Mouse (Mus musculus) lung, postnatal 0 days (tissue): ENCODE measurements around the gene Rerg. TPM values are rescaled to one million over a fixed set of nuclear protein-coding genes. Genes with fewer than 3 reads are reported as not detected.

Experiments
- ATAC-seq: fragments of 200-750 bp; cut with Nextera tagmentation; 2 replicates; pipeline ENCODE4 v1.8.0; 2017; ENCODE audit warnings: moderate library complexity
- DNase-seq: peaks from one replicate; pipeline ENCODE4 v3.0.0-alpha.2; 2016; ENCODE audit warnings: low spot score
- H3K27ac ChIP-seq: fragments of 300-500 bp; sonication (generic); 2 replicates; pipeline ENCODE4 v1.5.1; 2014; ENCODE audit warnings: antibody characterized with exemption, mild to moderate bottlenecking, low read length, mixed read lengths
- H3K27me3 ChIP-seq: fragments of 300-500 bp; sonication (generic); replicated peaks from 2 replicates; pipeline ENCODE4 v1.6.1; 2014; ENCODE audit warnings: low read length, mixed read lengths; ENCODE audit not compliant: insufficient read depth
- H3K36me3 ChIP-seq: fragments of 300-500 bp; sonication (generic); 2 replicates; pipeline ENCODE4 v1.6.1; 2014; ENCODE audit warnings: low read length, mixed read lengths; ENCODE audit not compliant: insufficient read depth
- H3K4me1 ChIP-seq: fragments of 300-500 bp; sonication (generic); 2 replicates; pipeline ENCODE4 v1.6.1; 2014; ENCODE audit warnings: antibody characterized with exemption, low read depth, low read length, mixed read lengths; ENCODE audit not compliant: insufficient read depth
- H3K4me2 ChIP-seq: fragments of 300-500 bp; sonication (generic); replicated peaks from 2 replicates; pipeline ENCODE4 v1.6.1; 2014; ENCODE audit warnings: low read depth, mild to moderate bottlenecking, low read length, moderate library complexity, mixed read lengths
- H3K4me3 ChIP-seq: fragments of 300-500 bp; sonication (generic); 2 replicates; pipeline ENCODE4 v1.5.1; 2014; ENCODE audit warnings: low read depth, low read length
- H3K9ac ChIP-seq: fragments of 300-500 bp; sonication (generic); replicated peaks from 2 replicates; pipeline ENCODE4 v1.6.1; 2014; ENCODE audit warnings: low read depth, mild to moderate bottlenecking
- H3K9me3 ChIP-seq: fragments of 300-500 bp; sonication (generic); 2 replicates; pipeline ENCODE4 v1.6.1; 2016; ENCODE audit warnings: low read length, mixed read lengths
- CTCF ChIP-seq: IDR thresholded peaks from 2 replicates; pipeline ENCODE4 v1.5.1; 2016; ENCODE audit warnings: antibody characterized with exemption, mild to moderate bottlenecking
- EP300 ChIP-seq: IDR thresholded peaks from 2 replicates; pipeline ENCODE4 v1.6.1; 2016; ENCODE audit warnings: antibody characterized with exemption, mild to moderate bottlenecking, control low read depth
- WGBS: fragments of 180-500 bp; shearing (Covaris S2); extraction: QIAGEN DNeasy Blood & Tissue Kit; methylation state at CpG from one replicate; pipeline ENCODE4 v1.1.7; 2014; 5-methylcytosine and 5-hydroxymethylcytosine counted together
- polyA plus RNA-seq: library from polyadenylated mRNA; unstranded; fragments of >200 nt; fragmentation: Nextera tagmentation; extraction: Ambion mirVana; gene quantifications from 2 replicates; pipeline ENCODE4 v1.2.1, GENCODE M21; 2015

Rerg gene
- polyA plus RNA-seq, 1 experiment from 2014 or later, result 42.9 TPM

- DNase-seq (no peak), ATAC-seq (no peak)
- no peaks in the 10 kb centered on the region for H3K36me3 ChIP-seq
- H3K9me3 ChIP-seq, result no peaks in the 10 kb centered on the region
- TF ChIP-seq EP300, result no peak
- H3K9ac ChIP-seq, result no peak overlapping the region
- H3K27me3 ChIP-seq, result no peaks in the 10 kb centered on the region
- no peak overlapping the region for H3K4me2 ChIP-seq
- 0 out of 2 replicates have a peak overlapping the region, but pooled peaks have one; percentile 32 for H3K27ac ChIP-seq
- peaks cover 10% of the 10 kb centered on the region; the same call in 1 of the 2 replicates for H3K4me1 ChIP-seq
- 64% methylated on average over 7 of the region's 7 CpGs for WGBS
- H3K4me3 ChIP-seq, result no peak overlapping the region
Observed at GRCm38 (mm10) chr6:137101886-137102661, 68.2 kb downstream of the Rerg start.

GRCm38 (mm10) chr6:137100259-137100658 is 70.0 kb downstream of the Rerg start:
- H3K4me1 ChIP-seq, result peaks cover 10% of the 10 kb centered on the region; the same call in 1 of the 2 replicates
- peak; percentile 87 for DNase-seq
- H3K27me3 ChIP-seq, result no peaks in the 10 kb centered on the region
- no peak overlapping the region for H3K9ac ChIP-seq
- no peaks in the 10 kb centered on the region for H3K36me3 ChIP-seq
- WGBS, result 33% methylated on average over 2 of the region's 2 CpGs
- H3K4me3 ChIP-seq, result no peak overlapping the region
- peak overlapping the region; percentile 49 for H3K27ac ChIP-seq
- H3K9me3 ChIP-seq, result no peaks in the 10 kb centered on the region
- TF ChIP-seq EP300 (peak; percentile 77), CTCF (no peak)
- no peak overlapping the region for H3K4me2 ChIP-seq
- ATAC-seq, result peak; percentile 84

GRCm38 (mm10) chr6:137098232-137099191 is 71.8 kb downstream of the Rerg start:
- WGBS, result 57% methylated on average over 18 of the region's 18 CpGs
- TF ChIP-seq CTCF (peak; percentile 85), EP300 (no peak)
- H3K27ac ChIP-seq, result no peak overlapping the region
- peaks cover 10% of the 10 kb centered on the region; the same call in 1 of the 2 replicates for H3K4me1 ChIP-seq
- no peak overlapping the region for H3K9ac ChIP-seq
- H3K27me3 ChIP-seq, result no peaks in the 10 kb centered on the region
- DNase-seq, result peak; percentile 37
- no peak overlapping the region for H3K4me3 ChIP-seq
- H3K9me3 ChIP-seq, result no peaks in the 10 kb centered on the region
- no peaks in the 10 kb centered on the region for H3K36me3 ChIP-seq
- H3K4me2 ChIP-seq, result no peak overlapping the region
- ATAC-seq, result no peak

GRCm38 (mm10) chr6:137094475-137094874 is 75.8 kb downstream of the Rerg start:
- no peak overlapping the region for H3K4me2 ChIP-seq
- TF ChIP-seq CTCF (no peak), EP300 (no peak)
- H3K27ac ChIP-seq, result no peak overlapping the region
- no peak overlapping the region for H3K4me3 ChIP-seq
- ATAC-seq, result no peak
- no peaks in the 10 kb centered on the region for H3K9me3 ChIP-seq
- H3K27me3 ChIP-seq, result no peaks in the 10 kb centered on the region
- no peak overlapping the region for H3K9ac ChIP-seq
- DNase-seq, result no peak
- 60% methylated on average over 2 of the region's 2 CpGs for WGBS
- H3K36me3 ChIP-seq, result no peaks in the 10 kb centered on the region
- H3K4me1 ChIP-seq, result peaks cover 5% of the 10 kb centered on the region; the same call in 1 of the 2 replicates

- no peak overlapping the region for H3K27ac ChIP-seq
- H3K27me3 ChIP-seq, result no peaks in the 10 kb centered on the region
- H3K36me3 ChIP-seq, result no peaks in the 10 kb centered on the region
- ATAC-seq (no peak), DNase-seq (no peak)
- H3K4me2 ChIP-seq, result no peak overlapping the region
- H3K4me3 ChIP-seq, result no peak overlapping the region
- TF ChIP-seq EP300 (no peak), CTCF (no peak)
- no peaks in the 10 kb centered on the region for H3K4me1 ChIP-seq
- H3K9me3 ChIP-seq, result no peaks in the 10 kb centered on the region
- no peak overlapping the region for H3K9ac ChIP-seq
- 57% methylated on average over 6 of the region's 6 CpGs for WGBS
Observed at GRCm38 (mm10) chr6:137088469-137088868, 81.8 kb downstream of the Rerg start.

GRCm38 (mm10) chr6:137087956-137088355 is 82.3 kb downstream of the Rerg start:
- H3K9me3 ChIP-seq, result no peaks in the 10 kb centered on the region
- ATAC-seq (no peak), DNase-seq (no peak)
- no peak overlapping the region for H3K9ac ChIP-seq
- WGBS, result 83% methylated on average over 5 of the region's 5 CpGs
- H3K27ac ChIP-seq, result no peak overlapping the region
- TF ChIP-seq EP300, result no peak
- TF ChIP-seq CTCF, result no peak
- no peak overlapping the region for H3K4me2 ChIP-seq
- no peaks in the 10 kb centered on the region for H3K27me3 ChIP-seq
- no peak overlapping the region for H3K4me3 ChIP-seq
- H3K4me1 ChIP-seq, result no peaks in the 10 kb centered on the region
- H3K36me3 ChIP-seq, result no peaks in the 10 kb centered on the region
